ENCODE assay signal across 8 mouse cellular contexts in genomic region chr15:80233733-80234509, GRCm38 (mm10). TPM values are rescaled to one million over a fixed set of nuclear protein-coding genes. Genes with fewer than 3 reads are reported as not detected.
A peak's percentile ranks its signal among the peaks of the same experiment; 100 is the strongest.
DNase-seq lines count a peak whose midpoint lies in the region; ATAC-seq and TF ChIP-seq lines count a peak whose summit lies in the region.

Gene Mief1, plus strand, starts transcription at chr15:80234018.

- peaks cover 31% of the 10 kb centered on the region for H3K36me3 ChIP-seq in hindbrain, embryonic 14.5 days (replicated peaks; ENCODE audit: control insufficient read depth, insufficient read depth)

- H3K27ac ChIP-seq in hindbrain, embryonic 14.5 days, result peak within 1 kb of the TSS; percentile 85

- H3K9me3 ChIP-seq in hindbrain, embryonic 14.5 days (ENCODE audit: control insufficient read depth, low read length), result no peaks in the 10 kb centered on the region

- peak; percentile 80 for DNase-seq in Patski (ENCODE audit: low read depth, low spot score)
- DNase-seq in cerebellum, postnatal 14 days, result peak; percentile 96 to 98
- peak; percentile 85 to 90 for DNase-seq in frontal cortex, postnatal 25 days (ENCODE audit: low spot score in 2 of 2)
- peak; percentile 96 for DNase-seq in hindbrain, embryonic 14.5 days (ENCODE audit: low spot score)
- DNase-seq in layer of hippocampus, postnatal 36 days, result peak; percentile 97 to 98
- DNase-seq in lung, postnatal 36 days, result peak; percentile 99
- DNase-seq in retina, postnatal 1 day, result peak; percentile 98
- DNase-seq in urinary bladder, adult 18-20 months (ENCODE audit: low spot score in 2 of 2), result peak; percentile 97 to 98

- CTCF ChIA-PET in Patski (lab: Charles Lee), result interaction anchor here (0.9 to 3.1 kb wide), 3 partner anchors 9 to 27 kb away, joined by 4 to 8 read pairs (median 4); no protein-coding TSS in a partner anchor

- H3K4me3 ChIP-seq in hindbrain, embryonic 14.5 days (replicated peaks; ENCODE audit: low read length), result peak within 1 kb of the TSS; percentile 90

- peak; percentile 88 for ATAC-seq in Patski
- peak; percentile 97 for ATAC-seq in hindbrain, embryonic 14.5 days (ENCODE audit: low FRiP score)

- WGBS in hindbrain, embryonic 14.5 days, result under 1% methylated on average over 66 of the region's 67 CpGs

- POLR2A ChIA-PET in Patski (lab: Charles Lee), result interaction anchor here (0.8 to 1.6 kb wide), 3 partner anchors 9 to 23 kb away, joined by 3 to 9 read pairs (median 4); partner anchors contain the start of gene Atf4

- peaks cover 11% of the 10 kb centered on the region for H3K4me1 ChIP-seq in hindbrain, embryonic 14.5 days (replicated peaks; ENCODE audit: control insufficient read depth, insufficient read depth, low read length)

- TF ChIP-seq CTCF in Patski (IDR thresholded peaks at IDR 0.05), result no peak

- H3K4me2 ChIP-seq in hindbrain, embryonic 14.5 days (replicated peaks), result peak within 1 kb of the TSS; percentile 75

- in situ Hi-C loops in Patski (cut with MboI; ENCODE audit: low pct_unique_long_range_greater_than_20kb), result no loop called here

- H3K9ac ChIP-seq in hindbrain, embryonic 14.5 days, result peak within 1 kb of the TSS; percentile 89

- no peaks in the 10 kb centered on the region for H3K27me3 ChIP-seq in Patski
- H3K27me3 ChIP-seq in hindbrain, embryonic 14.5 days (ENCODE audit: control insufficient read depth, insufficient read depth, low read length), result no peaks in the 10 kb centered on the region

RNA-seq across cellular contexts. Expression of gene Mief1, which starts in this region (rescaled TPM):
- 18.4 TPM for polyA plus RNA-seq in Patski (2021)
- polyA plus RNA-seq in hindbrain, embryonic 14.5 days (2014; fragmentation: Nextera tagmentation; extraction: Ambion mirVana), result 36.4 and 38.6 TPM in 2 replicates
- 10 to 100 TPM; 30.8 to 32.4 TPM for total RNA-seq in layer of hippocampus, postnatal 36 days (2021)

Comparison
In these comparisons a context has a peak if more than half of its experiments do, and no peak if none do; other contexts are left out.
1. Peak in every context shown above with its lines: DNase-seq, ATAC-seq, H3K4me3 ChIP-seq and H3K27ac ChIP-seq.